Mouse (Mus musculus) cortical plate, adult 2 months (tissue): ENCODE results near the gene Sox6.

Source experiments
- CTCF ChIP-seq: fragments of 200-500 bp; IDR thresholded peaks from 2 replicates; pipeline ENCODE4 v1.5.1; 2011; ENCODE audit warnings: mild to moderate bottlenecking, control low read depth, low read length; ENCODE audit not compliant: insufficient read depth; ENCODE audit errors: extremely low read depth
- POLR2A ChIP-seq: fragments of 200-500 bp; IDR thresholded peaks from 2 replicates; pipeline ENCODE4 v1.6.1; 2011; ENCODE audit warnings: mild to moderate bottlenecking, low read length, control low read depth; ENCODE audit not compliant: insufficient read depth; ENCODE audit errors: extremely low read depth

GRCm38 (mm10) chr7:115486431-115486830, 552.2 kb downstream of the Sox6 start:
- TF ChIP-seq CTCF, result no peak
- no peak for TF ChIP-seq POLR2A
